Mouse (Mus musculus) MEL (cell line): Measurements from ENCODE around the gene Txn2.

Source experiments
- CTCF ChIP-seq, 3 experiments: IDR thresholded peaks in 2 of 3; conservative IDR thresholded peaks in 1 of 3; 2 replicates each; pipeline ENCODE4 v1.5.1; 2011 to 2012; ENCODE audit warnings: low read length in 3 of 3, low read depth in 2 of 3, mild to moderate bottlenecking in 2 of 3, improper control_type of control experiment in 1 of 3, inconsistent platforms in 1 of 3, mixed read lengths in 1 of 3, moderate library complexity in 1 of 3; ENCODE audit not compliant: control insufficient read depth in 1 of 3, insufficient read depth in 1 of 3, poor library complexity in 1 of 3, severe bottlenecking in 1 of 3
- EP300 ChIP-seq, 2 experiments: IDR thresholded peaks; 2 replicates each; pipeline ENCODE4 v1.6.1; 2011; ENCODE audit warnings: improper control_type of control experiment in 2 of 2, low read length in 2 of 2, low read depth in 1 of 2, mild to moderate bottlenecking in 1 of 2
- GATA1 ChIP-seq: IDR thresholded peaks from 2 replicates; pipeline ENCODE4 v1.6.1; 2011; ENCODE audit warnings: low read depth, low read length, improper control_type of control experiment
- MYC ChIP-seq: IDR thresholded peaks from 2 replicates; pipeline ENCODE4 v1.6.1; 2011; ENCODE audit warnings: low read depth, mild to moderate bottlenecking, low read length, improper control_type of control experiment, moderate library complexity
- POLR2A ChIP-seq, 2 experiments: IDR thresholded peaks; 2 replicates each; pipeline ENCODE4 v1.6.1; 2011 to 2012; ENCODE audit warnings: low read length in 2 of 2, mild to moderate bottlenecking in 2 of 2, control low read depth in 1 of 2, improper control_type of control experiment in 1 of 2, low read depth in 1 of 2, moderate library complexity in 1 of 2; ENCODE audit not compliant: control insufficient read depth in 1 of 2, insufficient read depth in 1 of 2, poor library complexity in 1 of 2
- POLR2AphosphoS2 ChIP-seq: IDR thresholded peaks from 2 replicates; pipeline ENCODE4 v1.6.1; 2011; ENCODE audit warnings: low read length, improper control_type of control experiment
- POLR2AphosphoS5 ChIP-seq: IDR thresholded peaks from 2 replicates; pipeline ENCODE4 v1.6.1; 2012; ENCODE audit warnings: low read depth, borderline replicate concordance, mild to moderate bottlenecking, inconsistent platforms, low read length, moderate library complexity, mixed read lengths
- RAD21 ChIP-seq: IDR thresholded peaks from 2 replicates; pipeline ENCODE4 v1.6.1; 2011; ENCODE audit warnings: mild to moderate bottlenecking, low read depth, low read length, improper control_type of control experiment
- SIN3A ChIP-seq: IDR thresholded peaks from 2 replicates; pipeline ENCODE4 v1.6.1; 2012; ENCODE audit warnings: low read length, improper control_type of control experiment, inconsistent platforms
- TCF12 ChIP-seq: IDR thresholded peaks from 2 replicates; pipeline ENCODE4 v1.6.1; 2014; ENCODE audit warnings: low read depth, mild to moderate bottlenecking, inconsistent platforms, low read length, improper control_type of control experiment, moderate library complexity
- UBTF ChIP-seq: IDR thresholded peaks from 2 replicates; pipeline ENCODE4 v1.6.1; 2012; ENCODE audit warnings: low read depth, mild to moderate bottlenecking, inconsistent platforms, low read length, improper control_type of control experiment, moderate library complexity, borderline replicate concordance; ENCODE audit not compliant: insufficient read depth
- ZC3H11A ChIP-seq: IDR thresholded peaks from 2 replicates; pipeline ENCODE4 v1.6.1; 2012; ENCODE audit warnings: low read depth, mild to moderate bottlenecking, inconsistent platforms, low read length, improper control_type of control experiment
- ZMIZ1 ChIP-seq: IDR thresholded peaks from 2 replicates; pipeline ENCODE4 v1.6.1; 2012; ENCODE audit warnings: low read depth, mild to moderate bottlenecking, inconsistent platforms, low read length, improper control_type of control experiment, moderate library complexity

- no peak for TF ChIP-seq ZC3H11A
- no peak for TF ChIP-seq UBTF
- no peak for TF ChIP-seq CTCF (IDR thresholded peaks at IDR 0.05 in 2 of 3, conservative IDR thresholded peaks at IDR 0.05 in 1 of 3; ENCODE audit: control insufficient read depth in 1 of 3, insufficient read depth in 1 of 3, low read depth in 2 of 3, low read length in 3 of 3, poor library complexity in 1 of 3, severe bottlenecking in 1 of 3)
- TF ChIP-seq MYC, result peak; percentile 95
- TF ChIP-seq SIN3A, result peak; percentile 83
- TF ChIP-seq ZMIZ1, result peak; percentile 70
- peak; percentile 74 for TF ChIP-seq GATA1
- TF ChIP-seq POLR2AphosphoS2, result peak; percentile 81; the same call in 1 of the 2 replicates
- peak in 1 of 2 experiments; percentile 26; a peak in 2 of 4 replicates for TF ChIP-seq EP300 (IDR thresholded peaks at IDR 0.05; ENCODE audit: low read depth in 1 of 2, low read length in 2 of 2)
- no peak for TF ChIP-seq POLR2AphosphoS5
- TF ChIP-seq RAD21, result no peak
- TF ChIP-seq POLR2A (IDR thresholded peaks at IDR 0.05; ENCODE audit: control insufficient read depth in 1 of 2, insufficient read depth in 1 of 2, low read depth in 1 of 2, low read length in 2 of 2, poor library complexity in 1 of 2), result peak; percentile 72 to 84
- peak; percentile 78 for TF ChIP-seq TCF12
Measured at GRCm38 (mm10) chr15:77970470-77971292, 41.9 kb upstream of the Txn2 start, which contains the start of gene Eif3d.
